Mouse (Mus musculus) midbrain, embryonic 15.5 days (tissue): ENCODE data around the gene Aip. TPM values are rescaled to one million over a fixed set of nuclear protein-coding genes. Genes with fewer than 3 reads are reported as not detected.

ENCODE experiments used
- ATAC-seq: fragments of 200-750 bp; cut with Nextera tagmentation; replicated peaks from 2 replicates; pipeline ENCODE4 v1.8.0; 2017; ENCODE audit warnings: moderate TSS enrichment
- H3K27ac ChIP-seq: fragments of 300-500 bp; sonication (generic); 2 replicates; pipeline ENCODE4 v1.5.1; 2015; ENCODE audit warnings: mild to moderate bottlenecking, inconsistent platforms
- H3K27me3 ChIP-seq: fragments of 300-500 bp; sonication (generic); replicated peaks from 2 replicates; pipeline ENCODE4 v1.6.1; 2015; ENCODE audit warnings: inconsistent platforms
- H3K36me3 ChIP-seq: fragments of 300-500 bp; sonication (generic); replicated peaks from 2 replicates; pipeline ENCODE4 v1.6.1; 2015; ENCODE audit warnings: inconsistent platforms
- H3K4me1 ChIP-seq: fragments of 300-500 bp; sonication (generic); 2 replicates; pipeline ENCODE4 v1.6.1; 2015; ENCODE audit warnings: inconsistent platforms
- H3K4me2 ChIP-seq: fragments of 300-500 bp; sonication (generic); 2 replicates; pipeline ENCODE4 v1.6.1; 2015; ENCODE audit warnings: inconsistent platforms, mild to moderate bottlenecking, moderate library complexity
- H3K4me3 ChIP-seq: fragments of 300-500 bp; sonication (generic); 2 replicates; pipeline ENCODE4 v1.5.1; 2015; ENCODE audit warnings: mild to moderate bottlenecking, inconsistent platforms
- H3K9ac ChIP-seq: fragments of 300-500 bp; sonication (generic); 2 replicates; pipeline ENCODE4 v1.6.1; 2015; ENCODE audit warnings: mild to moderate bottlenecking, inconsistent platforms
- H3K9me3 ChIP-seq: fragments of 300-500 bp; sonication (generic); 2 replicates; pipeline ENCODE4 v1.6.1; 2016; ENCODE audit warnings: inconsistent platforms
- whole genome bisulfite sequencing: fragments of 180-500 bp; shearing (Covaris S2); methylation state at CpG from one replicate; pipeline ENCODE4 v1.1.7; 2015; ENCODE audit warnings: mixed read lengths; 5-methylcytosine and 5-hydroxymethylcytosine counted together
- polyA plus RNA-seq: library from polyadenylated mRNA; unstranded; fragments of >200 nt; fragmentation: Nextera tagmentation; extraction: Ambion mirVana; gene quantifications from 2 replicates; pipeline ENCODE4 v1.2.1, GENCODE M21; 2015

Aip gene
- polyA plus RNA-seq, 1 experiment from 2014 or later, result 101 TPM

- no peak overlapping the region for H3K9ac ChIP-seq
- peaks cover 23% of the 10 kb centered on the region for H3K4me1 ChIP-seq
- WGBS, result 82% methylated on average over 7 of the region's 7 CpGs
- no peak overlapping the region for H3K27ac ChIP-seq
- H3K36me3 ChIP-seq, result no peaks in the 10 kb centered on the region
- H3K27me3 ChIP-seq, result peaks cover 6% of the 10 kb centered on the region; the same call in 1 of the 2 replicates
- H3K9me3 ChIP-seq, result no peaks in the 10 kb centered on the region
- H3K4me2 ChIP-seq, result no peak overlapping the region
- no peak overlapping the region for H3K4me3 ChIP-seq
- no peak for ATAC-seq
Observed at GRCm38 (mm10) chr19:4093772-4094171, 31.9 kb downstream of the Aip start.

- 91% methylated on average over 3 of the region's 3 CpGs for WGBS
- Histone ChIP-seq H3K4me3 (no peak overlapping the region), H3K4me1 (peaks cover 13% of the 10 kb centered on the region), H3K36me3 (no peaks in the 10 kb centered on the region), H3K27me3 (peaks cover 6% of the 10 kb centered on the region; the same call in 1 of the 2 replicates), H3K9me3 (no peaks in the 10 kb centered on the region), H3K9ac (no peak overlapping the region), H3K4me2 (no peak overlapping the region), H3K27ac (no peak overlapping the region)
- no peak for ATAC-seq
Observed at GRCm38 (mm10) chr19:4092750-4093149, 32.9 kb downstream of the Aip start.

DNA sequence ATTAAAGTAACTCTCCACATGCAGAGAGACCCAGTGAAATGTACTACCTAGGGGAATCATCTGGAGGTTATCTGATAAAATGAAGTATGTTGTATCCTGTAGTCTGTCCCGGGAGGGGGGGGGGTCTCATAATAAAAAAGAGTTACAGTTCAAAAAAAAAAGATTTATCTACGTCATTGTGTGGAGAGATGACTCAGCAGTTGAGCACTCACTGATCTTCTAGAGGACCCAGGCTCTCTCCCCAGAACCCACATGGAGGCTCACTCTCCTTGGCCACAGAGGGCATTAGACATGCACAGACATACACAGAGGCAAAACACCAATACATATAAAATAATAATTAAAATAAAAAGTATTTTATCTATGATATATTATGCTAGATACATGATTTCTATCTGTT lies 34.3 kb downstream of the Aip start:
- Histone ChIP-seq H3K4me3 (no peak overlapping the region), H3K9me3 (no peaks in the 10 kb centered on the region), H3K4me1 (peaks cover 7% of the 10 kb centered on the region; the same call in 1 of the 2 replicates), H3K9ac (no peak overlapping the region), H3K27me3 (peaks cover 6% of the 10 kb centered on the region; the same call in 1 of the 2 replicates), H3K27ac (no peak overlapping the region), H3K4me2 (no peak overlapping the region), H3K36me3 (no peaks in the 10 kb centered on the region)
- WGBS, result 54% methylated on average over 2 of the region's 2 CpGs
- ATAC-seq, result no peak

DNA sequence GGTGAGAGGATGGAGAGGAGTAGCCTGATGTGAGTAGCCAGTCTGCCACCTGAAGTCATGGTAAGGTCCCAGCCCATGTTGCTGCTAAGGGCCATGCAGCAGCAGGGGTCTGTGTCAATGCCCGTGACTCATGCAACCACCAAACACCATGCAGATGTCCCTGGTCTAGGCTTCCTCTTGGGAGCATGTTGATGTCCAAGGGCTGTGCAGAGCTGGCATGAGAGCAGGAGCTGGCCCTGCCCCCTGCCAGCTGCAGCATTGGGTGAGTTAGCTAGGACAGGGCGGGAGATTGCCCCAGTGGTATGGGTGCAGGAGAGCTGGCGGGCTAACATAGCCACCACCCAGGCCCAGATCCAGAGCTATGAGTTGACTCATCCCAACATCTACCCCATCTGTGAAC lies 35.2 kb downstream of the Aip start:
- Histone ChIP-seq H3K9ac (no peak overlapping the region), H3K36me3 (no peaks in the 10 kb centered on the region), H3K4me1 (no peaks in the 10 kb centered on the region), H3K4me3 (no peak overlapping the region), H3K4me2 (no peak overlapping the region), H3K27me3 (peaks cover 6% of the 10 kb centered on the region; the same call in 1 of the 2 replicates), H3K9me3 (no peaks in the 10 kb centered on the region), H3K27ac (no peak overlapping the region)
- WGBS, result 89% methylated on average over 3 of the region's 3 CpGs
- no peak for ATAC-seq

GRCm38 (mm10) chr19:4089128-4089527 lies 36.5 kb downstream of the Aip start:
- Histone ChIP-seq H3K9me3 (no peaks in the 10 kb centered on the region), H3K4me1 (no peaks in the 10 kb centered on the region), H3K27me3 (peaks cover 6% of the 10 kb centered on the region; the same call in 1 of the 2 replicates), H3K9ac (no peak overlapping the region), H3K36me3 (no peaks in the 10 kb centered on the region), H3K27ac (no peak overlapping the region), H3K4me2 (no peak overlapping the region), H3K4me3 (no peak overlapping the region)
- WGBS, result 60% methylated on average over 6 of the region's 6 CpGs
- no peak for ATAC-seq

DNA sequence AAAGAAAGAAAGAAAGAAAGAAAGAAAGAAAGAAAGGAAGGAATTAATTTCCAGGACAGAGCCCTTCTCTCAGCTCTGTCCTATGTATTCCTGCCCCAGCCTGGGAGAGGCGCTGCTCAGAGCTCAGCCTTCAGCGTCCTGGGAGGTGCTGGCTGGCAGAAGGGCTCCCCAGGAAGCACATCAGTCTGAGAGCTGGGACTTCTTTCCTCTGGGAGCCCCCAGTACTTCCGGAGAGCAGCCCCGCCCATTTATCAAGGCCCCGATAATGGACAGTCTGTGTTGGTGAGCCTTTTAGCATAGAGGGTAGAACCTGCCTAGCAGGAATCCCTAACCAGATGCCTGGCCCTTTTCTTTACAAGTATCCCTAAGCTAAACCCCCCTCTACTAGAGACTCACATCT lies 37.5 kb downstream of the Aip start:
- no peak overlapping the region for H3K4me2 ChIP-seq
- peaks cover 6% of the 10 kb centered on the region; the same call in 1 of the 2 replicates for H3K27me3 ChIP-seq
- no peak overlapping the region for H3K4me3 ChIP-seq
- no peaks in the 10 kb centered on the region for H3K9me3 ChIP-seq
- no peaks in the 10 kb centered on the region for H3K36me3 ChIP-seq
- ATAC-seq, result no peak
- no peak overlapping the region for H3K27ac ChIP-seq
- no peak overlapping the region for H3K9ac ChIP-seq
- H3K4me1 ChIP-seq, result no peaks in the 10 kb centered on the region
- 65% methylated on average over 5 of the region's 5 CpGs for WGBS

- ATAC-seq, result no peak
- no peak overlapping the region for H3K4me2 ChIP-seq
- no peak overlapping the region for H3K27ac ChIP-seq
- no peak overlapping the region for H3K4me3 ChIP-seq
- 92% methylated on average over 5 of the region's 5 CpGs for WGBS
- H3K36me3 ChIP-seq, result no peaks in the 10 kb centered on the region
- no peak overlapping the region for H3K9ac ChIP-seq
- H3K9me3 ChIP-seq, result no peaks in the 10 kb centered on the region
- H3K27me3 ChIP-seq, result 0 out of 2 replicates have a peak, but pooled peaks cover 6% of the 10 kb centered on the region
- H3K4me1 ChIP-seq, result no peaks in the 10 kb centered on the region
Observed at GRCm38 (mm10) chr19:4087090-4087489, 38.6 kb downstream of the Aip start.

DNA sequence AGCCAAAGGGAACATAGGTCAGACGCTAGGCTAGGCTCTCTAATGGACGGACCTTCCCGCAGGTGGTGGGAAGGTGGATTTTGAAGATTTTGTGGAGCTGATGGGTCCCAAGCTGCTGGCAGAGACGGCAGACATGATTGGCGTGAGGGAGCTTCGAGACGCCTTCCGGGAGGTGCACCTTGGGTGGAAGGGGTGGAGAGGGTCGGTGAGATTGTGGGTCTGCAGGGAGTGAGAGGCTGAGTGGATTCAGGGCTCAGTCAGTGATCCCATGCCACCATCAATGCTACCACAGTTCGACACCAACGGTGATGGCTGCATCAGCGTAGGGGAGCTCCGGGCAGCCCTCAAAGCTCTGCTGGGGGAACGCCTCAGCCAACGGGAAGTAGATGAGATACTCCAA lies 39.5 kb downstream of the Aip start:
- H3K36me3 ChIP-seq, result no peaks in the 10 kb centered on the region
- H3K4me2 ChIP-seq, result no peak overlapping the region
- no peak overlapping the region for H3K9ac ChIP-seq
- 0 out of 2 replicates have a peak, but pooled peaks cover 6% of the 10 kb centered on the region for H3K27me3 ChIP-seq
- WGBS, result 90% methylated on average over 15 of the region's 15 CpGs
- H3K27ac ChIP-seq, result no peak overlapping the region
- no peaks in the 10 kb centered on the region for H3K9me3 ChIP-seq
- no peak for ATAC-seq
- H3K4me1 ChIP-seq, result no peaks in the 10 kb centered on the region
- no peak overlapping the region for H3K4me3 ChIP-seq

- no peak overlapping the region for H3K4me2 ChIP-seq
- no peak overlapping the region for H3K9ac ChIP-seq
- H3K4me1 ChIP-seq, result no peaks in the 10 kb centered on the region
- no peak for ATAC-seq
- H3K4me3 ChIP-seq, result no peak overlapping the region
- 0 out of 2 replicates have a peak, but pooled peaks cover 6% of the 10 kb centered on the region for H3K27me3 ChIP-seq
- H3K9me3 ChIP-seq, result no peaks in the 10 kb centered on the region
- 81% methylated on average over 1 of the region's 1 CpGs for WGBS
- no peak overlapping the region for H3K27ac ChIP-seq
- H3K36me3 ChIP-seq, result no peaks in the 10 kb centered on the region
Observed at GRCm38 (mm10) chr19:4084984-4085383, 40.7 kb downstream of the Aip start.

GRCm38 (mm10) chr19:4083826-4084225 lies 41.8 kb downstream of the Aip start:
- no peak overlapping the region for H3K4me3 ChIP-seq
- no peaks in the 10 kb centered on the region for H3K4me1 ChIP-seq
- H3K9me3 ChIP-seq, result no peaks in the 10 kb centered on the region
- H3K4me2 ChIP-seq, result no peak overlapping the region
- no peak for ATAC-seq
- no peaks in the 10 kb centered on the region for H3K36me3 ChIP-seq
- H3K9ac ChIP-seq, result no peak overlapping the region
- H3K27ac ChIP-seq, result no peak overlapping the region
- 31% methylated on average over 8 of the region's 8 CpGs for WGBS
- 0 out of 2 replicates have a peak, but pooled peaks cover 2% of the 10 kb centered on the region for H3K27me3 ChIP-seq

DNA sequence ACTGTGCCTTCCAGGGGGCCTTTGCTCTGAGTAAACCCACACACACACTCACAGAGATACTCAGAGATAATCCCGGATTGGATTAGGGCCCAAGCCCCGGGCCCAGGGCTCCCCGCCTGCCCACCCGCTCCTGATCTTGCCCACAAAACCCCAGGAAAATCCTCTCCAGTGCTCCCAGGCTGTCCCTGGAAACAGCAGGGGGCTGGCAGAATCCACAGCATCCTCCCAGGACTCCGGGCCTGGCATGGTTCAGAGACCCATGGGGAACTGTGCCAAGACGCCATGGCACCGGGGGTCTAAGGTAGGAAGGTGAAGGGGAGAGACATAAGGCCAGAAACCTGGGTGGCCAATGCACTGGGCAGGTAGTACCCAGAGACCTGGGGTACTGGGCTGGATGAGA lies 42.3 kb downstream of the Aip start:
- Histone ChIP-seq H3K27ac (no peak overlapping the region), H3K9ac (no peak overlapping the region), H3K27me3 (0 out of 2 replicates have a peak, but pooled peaks cover 2% of the 10 kb centered on the region), H3K36me3 (no peaks in the 10 kb centered on the region), H3K4me1 (no peaks in the 10 kb centered on the region), H3K9me3 (no peaks in the 10 kb centered on the region), H3K4me2 (no peak overlapping the region), H3K4me3 (no peak overlapping the region)
- ATAC-seq, result no peak
- 59% methylated on average over 7 of the region's 7 CpGs for WGBS

DNA sequence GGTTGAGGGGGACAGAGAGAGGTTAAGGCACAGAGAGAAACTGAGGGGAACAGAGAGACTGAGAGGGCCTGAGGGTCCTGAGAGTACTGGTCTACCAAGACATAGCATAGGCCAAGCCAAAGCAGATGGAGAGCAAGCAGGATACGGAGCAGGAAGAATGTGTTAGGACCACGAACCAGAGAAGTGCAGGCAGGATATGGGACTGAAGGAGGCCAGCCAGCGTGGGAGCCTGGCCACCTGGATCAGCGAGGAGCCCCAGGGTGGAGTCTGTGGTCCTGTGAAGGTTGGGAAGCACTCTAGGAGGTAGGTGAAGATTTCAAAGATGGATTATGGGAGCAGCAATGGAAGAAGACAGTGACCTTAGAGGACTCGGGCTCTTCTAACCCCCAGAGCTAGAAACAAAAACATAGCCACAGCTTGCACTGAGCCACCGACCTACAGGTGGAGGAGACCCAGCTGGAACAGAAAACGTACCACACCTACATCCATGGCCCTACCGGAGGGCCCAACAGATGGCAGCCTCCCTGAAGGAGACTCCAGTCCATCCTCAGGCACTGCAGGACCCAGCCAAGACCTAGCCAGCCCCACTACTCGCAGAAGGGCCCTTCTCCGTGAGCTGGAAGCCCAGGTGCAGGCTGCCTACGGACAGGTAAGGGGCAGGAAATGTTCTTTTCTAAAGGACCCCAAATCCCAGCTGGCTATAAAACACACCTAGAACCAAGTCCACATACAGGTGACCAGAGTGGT lies 43.3 kb downstream of the Aip start:
- no peak overlapping the region for H3K4me2 ChIP-seq
- H3K27me3 ChIP-seq, result 0 out of 2 replicates have a peak, but pooled peaks cover 2% of the 10 kb centered on the region
- H3K4me3 ChIP-seq, result no peak overlapping the region
- H3K9me3 ChIP-seq, result no peaks in the 10 kb centered on the region
- WGBS, result 82% methylated on average over 11 of the region's 11 CpGs
- no peak for ATAC-seq
- no peaks in the 10 kb centered on the region for H3K36me3 ChIP-seq
- no peak overlapping the region for H3K9ac ChIP-seq
- H3K4me1 ChIP-seq, result no peaks in the 10 kb centered on the region
- no peak overlapping the region for H3K27ac ChIP-seq

DNA sequence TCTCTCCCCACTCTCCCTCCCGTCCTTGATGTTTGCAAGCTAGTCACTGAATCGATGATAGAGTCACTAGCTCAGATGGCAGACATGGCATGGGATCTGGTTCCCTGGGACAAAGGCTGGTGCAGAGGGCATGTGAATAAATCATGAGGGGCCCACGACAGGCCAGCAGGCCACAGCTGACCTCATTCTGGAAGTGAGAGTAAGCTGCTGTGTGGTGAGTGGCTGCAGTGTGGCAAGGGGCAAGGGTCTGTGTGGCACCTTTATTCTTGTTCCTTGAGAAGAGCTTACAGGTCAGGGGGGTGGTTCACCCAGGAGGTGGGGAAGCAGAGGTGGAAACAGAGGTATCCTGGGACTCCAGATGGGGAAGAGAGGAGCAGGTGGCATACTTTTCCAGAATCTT lies 44.3 kb downstream of the Aip start, which contains the start of gene Cabp2:
TSS of gene Cabp2 (plus strand) at position 185 of the 400 bp plus-strand sequence.
- no peaks in the 10 kb centered on the region for H3K36me3 ChIP-seq
- H3K4me1 ChIP-seq, result no peaks in the 10 kb centered on the region
- H3K9me3 ChIP-seq, result no peaks in the 10 kb centered on the region
- WGBS, result 50% methylated on average over 3 of the region's 3 CpGs
- H3K9ac ChIP-seq, result no peak within 1 kb of the TSS
- no peak within 1 kb of the TSS for H3K4me3 ChIP-seq
- no peak within 1 kb of the TSS for H3K4me2 ChIP-seq
- no peak within 1 kb of the TSS for H3K27ac ChIP-seq
- no peak for ATAC-seq
- H3K27me3 ChIP-seq, result 0 out of 2 replicates have a peak, but pooled peaks cover 2% of the 10 kb centered on the region
